Mouse (Mus musculus) heart, postnatal 0 days (tissue): ENCODE data around the gene Gm49711.

Experiments used
- CTCF ChIP-seq: IDR thresholded peaks from 2 replicates; pipeline ENCODE4 v1.5.1; 2016; ENCODE audit warnings: antibody characterized with exemption, control low read depth, low read depth
- EP300 ChIP-seq: IDR thresholded peaks from 2 replicates; pipeline ENCODE4 v1.6.1; 2016; ENCODE audit warnings: antibody characterized with exemption, low read depth

GRCm38 (mm10) chr16:92115611-92116421, 57.7 kb downstream of the Gm49711 start:
- TF ChIP-seq CTCF (no peak), EP300 (no peak)
